Mouse (Mus musculus): ENCODE measurements around the gene Cfl1. TPM values are rescaled to one million over a fixed set of nuclear protein-coding genes. Genes with fewer than 3 reads are reported as not detected.

The Cfl1 gene
- polyA plus RNA-seq, 1 experiment from 2014 or later: 2,700 TPM

- 90% methylated on average over 6 of the region's 6 CpGs for WGBS
- no peak overlapping the region for H3K4me2 ChIP-seq
- no peak for ATAC-seq (ENCODE audit: insufficient number of reproducible peaks, insufficient read depth, low FRiP score, low TSS enrichment, low read depth)
- H3K36me3 ChIP-seq: peaks cover 58% of the 10 kb centered on the region
- H3K9me3 ChIP-seq: no peaks in the 10 kb centered on the region
- no peak overlapping the region for H3K4me3 ChIP-seq
- no peaks in the 10 kb centered on the region for H3K27me3 ChIP-seq
- peaks cover 12% of the 10 kb centered on the region for H3K4me1 ChIP-seq
- H3K27ac ChIP-seq: no peak overlapping the region
- H3K9ac ChIP-seq: no peak overlapping the region
These were observed 23.2 kb upstream of the Cfl1 start for GRCm38 (mm10) chr19:5466916-5467500.

DNA sequence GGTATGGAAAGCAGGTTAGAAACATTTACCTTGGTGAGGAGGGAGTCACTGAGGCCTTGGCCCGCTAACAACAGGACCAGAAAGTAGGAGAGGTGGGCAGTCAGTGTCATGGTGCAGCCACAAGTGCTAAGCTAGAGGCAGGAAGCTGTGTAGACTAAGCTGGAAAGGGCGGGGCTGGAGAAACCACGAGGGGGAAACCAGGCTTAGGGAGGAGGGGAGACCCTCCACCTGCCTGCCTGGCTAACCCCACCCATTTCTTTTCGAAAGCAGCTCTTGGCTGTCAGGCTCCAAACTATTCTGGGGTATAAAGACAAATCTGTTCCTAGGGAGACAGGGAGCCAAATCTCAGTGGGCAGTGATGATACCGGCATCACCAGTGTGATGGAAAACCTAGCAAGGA is 21.9 kb upstream of the Cfl1 start, which contains the start of gene Ctsw:
Gene Ctsw, minus strand, starts transcription at position 134 of the 400 bp plus-strand sequence.
- H3K36me3 ChIP-seq: peaks cover 44% of the 10 kb centered on the region
- no peaks in the 10 kb centered on the region for H3K27me3 ChIP-seq
- H3K9ac ChIP-seq: peak within 1 kb of the TSS; percentile 49; the same call in 1 of the 2 replicates
- 54% methylated on average over 5 of the region's 5 CpGs for WGBS
- H3K9me3 ChIP-seq: no peaks in the 10 kb centered on the region
- peaks cover 12% of the 10 kb centered on the region for H3K4me1 ChIP-seq
- ATAC-seq (ENCODE audit: insufficient number of reproducible peaks, insufficient read depth, low FRiP score, low TSS enrichment, low read depth): no peak
- H3K4me3 ChIP-seq: no peak within 1 kb of the TSS
- H3K27ac ChIP-seq: no peak within 1 kb of the TSS
- H3K4me2 ChIP-seq: no peak within 1 kb of the TSS

DNA sequence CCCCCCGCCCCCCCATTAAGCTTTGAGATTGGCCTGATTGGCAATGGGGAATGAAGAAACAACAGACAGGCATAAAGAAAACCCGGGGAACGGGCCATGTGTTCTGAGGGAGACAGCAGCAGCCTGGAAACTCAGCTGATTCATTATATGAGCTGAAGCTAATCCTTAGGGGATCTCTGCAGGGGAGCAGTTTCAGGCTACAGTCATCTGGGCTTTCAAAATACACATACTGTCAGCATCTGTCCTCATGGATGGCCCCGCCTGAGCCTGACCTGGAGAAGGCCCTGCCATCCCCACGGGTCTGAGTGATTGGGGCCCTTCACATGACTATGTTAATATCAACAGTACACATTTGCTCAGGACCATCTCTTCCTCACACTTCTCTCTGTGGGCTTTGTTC is 18.4 kb upstream of the Cfl1 start:
- H3K4me2 ChIP-seq: no peak overlapping the region
- no peaks in the 10 kb centered on the region for H3K27me3 ChIP-seq
- no peak overlapping the region for H3K4me3 ChIP-seq
- ATAC-seq (ENCODE audit: insufficient number of reproducible peaks, insufficient read depth, low FRiP score, low TSS enrichment, low read depth): no peak
- peaks cover 24% of the 10 kb centered on the region for H3K4me1 ChIP-seq
- peak overlapping the region; percentile 49 for H3K27ac ChIP-seq
- H3K9me3 ChIP-seq: no peaks in the 10 kb centered on the region
- 39% methylated on average over 5 of the region's 5 CpGs for WGBS
- H3K36me3 ChIP-seq: peaks cover 15% of the 10 kb centered on the region
- H3K9ac ChIP-seq: peak overlapping the region; percentile 54; the same call in 1 of the 2 replicates

- WGBS: 83% methylated on average over 3 of the region's 3 CpGs
- H3K4me3 ChIP-seq: no peak overlapping the region
- ATAC-seq (ENCODE audit: insufficient number of reproducible peaks, insufficient read depth, low FRiP score, low TSS enrichment, low read depth): no peak
- no peaks in the 10 kb centered on the region for H3K9me3 ChIP-seq
- 0 out of 2 replicates have a peak overlapping the region, but pooled peaks have one; percentile 95 for H3K27ac ChIP-seq
- H3K9ac ChIP-seq: no peak overlapping the region
- H3K27me3 ChIP-seq: no peaks in the 10 kb centered on the region
- peak overlapping the region; percentile 91; the same call in 1 of the 2 replicates for H3K4me2 ChIP-seq
- H3K36me3 ChIP-seq: peaks cover 14% of the 10 kb centered on the region
- peaks cover 32% of the 10 kb centered on the region for H3K4me1 ChIP-seq
These were observed 17.4 kb upstream of the Cfl1 start for GRCm38 (mm10) chr19:5472857-5473256.

GRCm38 (mm10) chr19:5473720-5474119 is 16.5 kb upstream of the Cfl1 start, which contains the start of gene Efemp2:
TSS of gene Efemp2 (plus strand) at chr19:5473954.
- Histone ChIP-seq H3K9me3 (no peaks in the 10 kb centered on the region), H3K9ac (peak within 1 kb of the TSS; percentile 93)
- peak; percentile 65 for ATAC-seq (ENCODE audit: insufficient number of reproducible peaks, insufficient read depth, low FRiP score, low TSS enrichment, low read depth)

DNA sequence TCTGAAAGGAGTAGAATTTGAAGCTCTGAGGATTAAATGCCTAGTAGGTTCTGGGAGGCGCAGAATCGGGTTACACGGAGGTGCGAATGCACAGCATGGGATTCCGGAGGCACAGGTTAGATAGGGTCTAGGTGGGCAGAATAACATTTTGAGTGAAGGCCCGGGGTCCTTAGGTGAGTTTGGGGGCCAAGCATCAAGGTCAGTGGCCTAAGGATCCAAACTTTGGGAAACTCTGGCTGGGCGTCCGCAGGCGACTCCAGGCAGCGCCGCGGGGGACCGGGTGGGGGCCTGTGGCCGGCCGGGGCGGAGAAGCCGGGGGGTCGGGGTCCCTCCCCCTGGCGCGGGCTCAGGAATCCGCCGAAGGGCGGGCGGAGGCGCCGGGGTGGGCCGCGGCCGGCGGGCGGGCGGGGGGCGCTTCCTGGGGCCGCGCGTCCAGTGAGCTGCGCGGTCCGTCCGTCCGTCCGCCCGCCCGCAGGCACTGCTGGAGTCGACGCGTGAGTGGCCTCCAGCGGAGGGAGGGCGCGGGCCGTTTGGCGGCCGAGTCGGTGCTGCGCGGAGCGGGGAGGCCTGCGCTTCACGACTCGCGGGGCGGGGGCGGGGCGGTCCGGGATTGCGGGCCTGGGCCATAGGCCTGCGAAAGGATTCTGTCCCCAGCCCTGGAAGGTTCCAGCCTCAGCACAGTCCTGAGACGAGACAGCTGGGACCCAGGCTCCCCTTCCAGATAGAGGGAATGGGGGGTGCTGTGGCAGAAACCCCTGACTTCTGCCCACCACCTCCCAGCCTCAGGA is 15.8 kb upstream of the Cfl1 start:
- H3K9ac ChIP-seq: peak overlapping the region; percentile 93
- peaks cover 28% of the 10 kb centered on the region for H3K36me3 ChIP-seq
- peak overlapping the region; percentile 75 for H3K4me3 ChIP-seq
- H3K27ac ChIP-seq: peak overlapping the region; percentile 95
- under 1% methylated on average over 60 of the region's 68 CpGs for WGBS
- no peaks in the 10 kb centered on the region for H3K27me3 ChIP-seq
- H3K9me3 ChIP-seq: no peaks in the 10 kb centered on the region
- peak overlapping the region; percentile 91 for H3K4me2 ChIP-seq
- peaks cover 29% of the 10 kb centered on the region for H3K4me1 ChIP-seq
- ATAC-seq (ENCODE audit: insufficient number of reproducible peaks, insufficient read depth, low FRiP score, low TSS enrichment, low read depth): peak; percentile 52

More at GRCm38 (mm10) chr19:5473720-5474119, 16.5 kb upstream of the Cfl1 start, which contains the start of gene Efemp2:
- H3K4me3 ChIP-seq: peak within 1 kb of the TSS; percentile 75
- H3K27me3 ChIP-seq: no peaks in the 10 kb centered on the region
- peak within 1 kb of the TSS; percentile 95 for H3K27ac ChIP-seq
- peak within 1 kb of the TSS; percentile 91 for H3K4me2 ChIP-seq
- under 1% methylated on average over 22 of the region's 22 CpGs for WGBS
- peaks cover 29% of the 10 kb centered on the region for H3K4me1 ChIP-seq
- peaks cover 21% of the 10 kb centered on the region for H3K36me3 ChIP-seq

DNA sequence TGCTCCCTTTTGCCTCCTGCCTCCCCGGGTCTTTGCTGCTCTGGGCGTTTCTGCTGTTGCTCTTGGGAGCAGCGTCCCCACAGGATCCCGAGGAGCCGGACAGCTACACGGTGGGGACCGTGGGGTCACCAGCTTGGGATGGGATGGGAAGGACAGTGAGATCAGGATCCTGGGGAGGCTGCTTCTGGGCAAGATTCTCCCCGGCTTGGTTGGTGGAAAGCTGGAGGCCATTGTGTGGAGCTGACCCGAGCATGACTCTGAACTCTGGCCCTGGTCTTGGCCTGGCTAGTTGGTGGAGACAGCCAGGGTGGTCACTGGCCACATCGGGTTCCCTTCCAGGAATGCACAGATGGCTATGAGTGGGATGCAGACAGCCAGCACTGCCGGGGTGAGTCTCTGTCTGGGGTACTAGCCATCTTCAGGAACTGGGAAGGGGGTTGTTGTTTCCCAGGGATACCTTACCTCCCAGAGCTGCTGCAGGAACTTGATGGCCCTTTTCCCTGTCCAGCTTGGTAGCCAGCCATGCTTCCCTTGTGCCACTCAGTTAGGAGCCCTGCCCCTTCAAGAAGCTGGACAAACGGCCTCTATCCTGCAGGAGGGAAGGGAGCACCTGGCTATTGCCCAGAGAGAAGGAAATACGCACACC is 15.1 kb upstream of the Cfl1 start:
- peaks cover 29% of the 10 kb centered on the region for H3K4me1 ChIP-seq
- H3K4me2 ChIP-seq: peak overlapping the region; percentile 91
- H3K27ac ChIP-seq: peak overlapping the region; percentile 95
- H3K9me3 ChIP-seq: no peaks in the 10 kb centered on the region
- no peaks in the 10 kb centered on the region for H3K27me3 ChIP-seq
- H3K36me3 ChIP-seq: peaks cover 35% of the 10 kb centered on the region
- H3K4me3 ChIP-seq: peak overlapping the region; percentile 75
- WGBS: 16% methylated on average over 13 of the region's 13 CpGs
- ATAC-seq (ENCODE audit: insufficient number of reproducible peaks, insufficient read depth, low FRiP score, low TSS enrichment, low read depth): no peak
- peak overlapping the region; percentile 93 for H3K9ac ChIP-seq

- H3K9me3 ChIP-seq: no peaks in the 10 kb centered on the region
- H3K27ac ChIP-seq: no peak overlapping the region
- peak overlapping the region; percentile 54; the same call in 1 of the 2 replicates for H3K9ac ChIP-seq
- H3K4me2 ChIP-seq: no peak overlapping the region
- 88% methylated on average over 10 of the region's 10 CpGs for WGBS
- peaks cover 29% of the 10 kb centered on the region for H3K4me1 ChIP-seq
- peaks cover 55% of the 10 kb centered on the region for H3K36me3 ChIP-seq
- H3K27me3 ChIP-seq: no peaks in the 10 kb centered on the region
- ATAC-seq (ENCODE audit: insufficient number of reproducible peaks, insufficient read depth, low FRiP score, low TSS enrichment, low read depth): no peak
- no peak overlapping the region for H3K4me3 ChIP-seq
These were observed 13.1 kb upstream of the Cfl1 start for GRCm38 (mm10) chr19:5477004-5477667.

GRCm38 (mm10) chr19:5477668-5478300 is 12.5 kb upstream of the Cfl1 start:
- Histone ChIP-seq H3K4me1 (peaks cover 29% of the 10 kb centered on the region), H3K36me3 (peaks cover 61% of the 10 kb centered on the region)
- ATAC-seq (ENCODE audit: insufficient number of reproducible peaks, insufficient read depth, low FRiP score, low TSS enrichment, low read depth): no peak

DNA sequence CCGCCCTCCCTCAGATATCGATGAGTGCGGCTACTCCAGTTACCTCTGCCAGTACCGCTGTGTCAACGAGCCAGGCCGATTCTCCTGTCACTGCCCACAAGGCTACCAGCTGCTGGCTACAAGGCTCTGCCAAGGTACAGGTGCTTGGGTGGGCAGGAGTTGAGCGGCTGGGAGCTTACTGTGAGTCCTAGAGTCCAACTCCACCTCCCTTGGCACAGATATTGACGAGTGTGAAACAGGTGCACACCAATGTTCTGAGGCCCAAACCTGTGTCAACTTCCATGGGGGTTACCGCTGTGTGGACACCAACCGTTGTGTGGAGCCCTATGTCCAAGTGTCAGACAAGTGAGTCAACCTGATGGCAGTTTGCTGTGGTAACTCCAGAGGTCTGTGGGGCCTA is 10.2 kb upstream of the Cfl1 start:
- Histone ChIP-seq H3K4me1 (peaks cover 24% of the 10 kb centered on the region), H3K36me3 (peaks cover 84% of the 10 kb centered on the region), H3K4me3 (no peak overlapping the region), H3K9me3 (no peaks in the 10 kb centered on the region), H3K27ac (no peak overlapping the region), H3K27me3 (no peaks in the 10 kb centered on the region), H3K4me2 (no peak overlapping the region), H3K9ac (no peak overlapping the region)
- no peak for ATAC-seq (ENCODE audit: insufficient number of reproducible peaks, insufficient read depth, low FRiP score, low TSS enrichment, low read depth)
- WGBS: 90% methylated on average over 10 of the region's 10 CpGs

More at GRCm38 (mm10) chr19:5477668-5478300, 12.5 kb upstream of the Cfl1 start:
- H3K27ac ChIP-seq: no peak overlapping the region
- H3K4me2 ChIP-seq: no peak overlapping the region
- H3K27me3 ChIP-seq: no peaks in the 10 kb centered on the region
- no peaks in the 10 kb centered on the region for H3K9me3 ChIP-seq
- WGBS: 90% methylated on average over 18 of the region's 18 CpGs
- H3K9ac ChIP-seq: no peak overlapping the region
- no peak overlapping the region for H3K4me3 ChIP-seq

- WGBS: 90% methylated on average over 10 of the region's 10 CpGs
- no peak overlapping the region for H3K4me2 ChIP-seq
- peaks cover 18% of the 10 kb centered on the region for H3K4me1 ChIP-seq
- no peaks in the 10 kb centered on the region for H3K9me3 ChIP-seq
- ATAC-seq (ENCODE audit: insufficient number of reproducible peaks, insufficient read depth, low FRiP score, low TSS enrichment, low read depth): no peak
- H3K27ac ChIP-seq: no peak overlapping the region
- H3K4me3 ChIP-seq: no peak overlapping the region
- peaks cover 97% of the 10 kb centered on the region for H3K36me3 ChIP-seq
- no peak overlapping the region for H3K9ac ChIP-seq
- no peaks in the 10 kb centered on the region for H3K27me3 ChIP-seq
These were observed 8.9 kb upstream of the Cfl1 start for GRCm38 (mm10) chr19:5481398-5481797.
